Mouse (Mus musculus) cerebellum, postnatal 36 days (tissue): ENCODE data around the gene Zfhx3.

ENCODE experiments used
- DNase-seq, 2 experiments: peaks; one replicate each; pipeline ENCODE4 v3.0.0; 2021 to 2022; ENCODE audit warnings: mixed read lengths in 2 of 2

The Zfhx3 gene

GRCm38 (mm10) chr8:108467172-108468035, 525.0 kb downstream of the Zfhx3 start:
- no peak for DNase-seq

DNA sequence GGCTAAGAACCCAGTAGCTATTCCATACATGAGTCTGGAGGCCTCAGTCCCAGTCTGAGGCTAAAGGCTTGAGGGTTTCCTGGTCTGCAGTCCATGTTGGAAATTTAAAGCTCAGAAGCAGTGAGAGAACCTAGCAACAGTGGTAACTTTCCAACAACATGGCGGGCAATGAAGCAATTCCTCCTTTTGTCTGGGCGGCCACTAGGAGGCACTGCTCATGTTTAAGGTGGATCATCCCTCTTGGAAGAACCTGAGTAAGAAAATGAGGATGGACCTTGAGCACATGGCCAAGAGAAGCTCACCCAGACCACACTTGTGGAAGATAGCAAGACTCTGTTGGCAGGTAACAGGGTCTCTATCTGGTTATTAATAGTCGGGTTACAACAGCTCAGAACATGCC, 527.8 kb downstream of the Zfhx3 start:
- no peak for DNase-seq

- DNase-seq = no peak
Observed at GRCm38 (mm10) chr8:108474556-108474955, 532.1 kb downstream of the Zfhx3 start.

GRCm38 (mm10) chr8:108478131-108478530, 535.7 kb downstream of the Zfhx3 start:
- peak in 1 of 2 experiments; percentile 4 for DNase-seq

DNA sequence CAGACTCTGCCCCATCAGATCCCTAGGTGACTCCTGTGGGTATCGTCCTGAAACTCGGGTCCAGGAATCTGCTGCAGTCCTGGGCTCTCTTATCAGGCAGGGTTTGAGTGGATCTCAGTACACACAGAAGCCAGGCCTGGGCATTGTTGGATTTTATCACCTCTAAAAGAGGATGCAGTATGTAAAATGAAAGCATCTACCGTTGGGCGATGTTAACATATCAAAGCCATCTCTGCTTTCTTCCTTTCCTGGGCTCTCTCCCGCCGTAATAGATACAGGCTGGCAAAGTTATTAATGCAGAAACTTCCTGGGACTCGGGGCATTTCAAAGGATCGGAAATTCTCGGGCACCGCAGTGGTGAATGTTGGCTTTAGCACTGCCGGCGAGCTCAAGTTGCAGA, 537.7 kb downstream of the Zfhx3 start:
- DNase-seq = no peak

GRCm38 (mm10) chr8:108481167-108481815, 538.8 kb downstream of the Zfhx3 start:
- no peak for DNase-seq

DNA sequence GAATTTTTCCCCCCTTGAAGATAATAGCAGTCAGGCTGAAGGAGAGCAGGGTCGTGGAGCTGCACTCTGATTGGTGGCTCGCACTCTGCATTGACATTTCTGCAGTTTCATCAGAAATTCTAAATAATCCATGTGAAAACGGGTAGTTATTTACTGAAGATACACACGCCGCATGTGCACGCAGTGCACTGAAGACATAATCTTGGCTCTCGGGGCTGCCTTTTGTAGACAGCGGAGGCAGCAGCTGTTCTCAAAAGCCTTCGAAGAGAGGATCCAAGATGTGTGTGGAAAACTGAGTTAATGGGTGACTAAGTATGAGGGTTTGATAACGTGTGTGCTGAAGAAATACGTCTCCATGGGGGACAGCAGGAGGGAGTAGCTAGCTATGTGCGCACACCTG, 553.7 kb downstream of the Zfhx3 start:
- DNase-seq = no peak

DNA sequence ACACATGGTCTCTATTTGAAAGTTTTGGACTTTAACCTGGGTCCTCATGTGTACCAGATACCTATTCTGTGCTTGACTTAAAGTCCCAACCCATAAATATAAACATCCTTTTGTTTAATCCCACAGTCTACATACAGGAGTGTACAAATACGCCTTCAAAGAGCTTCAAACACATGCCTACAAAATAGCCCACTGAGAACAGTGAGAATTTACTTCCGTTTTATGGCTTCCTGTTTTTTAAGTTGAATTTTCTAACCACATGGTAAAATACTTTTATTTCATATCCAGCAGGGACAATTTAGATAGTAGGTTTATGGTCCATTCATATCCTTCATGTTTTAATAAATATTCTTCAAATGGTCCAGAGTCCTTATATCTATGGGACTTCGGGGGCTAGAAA, 564.3 kb downstream of the Zfhx3 start:
- DNase-seq = no peak

DNA sequence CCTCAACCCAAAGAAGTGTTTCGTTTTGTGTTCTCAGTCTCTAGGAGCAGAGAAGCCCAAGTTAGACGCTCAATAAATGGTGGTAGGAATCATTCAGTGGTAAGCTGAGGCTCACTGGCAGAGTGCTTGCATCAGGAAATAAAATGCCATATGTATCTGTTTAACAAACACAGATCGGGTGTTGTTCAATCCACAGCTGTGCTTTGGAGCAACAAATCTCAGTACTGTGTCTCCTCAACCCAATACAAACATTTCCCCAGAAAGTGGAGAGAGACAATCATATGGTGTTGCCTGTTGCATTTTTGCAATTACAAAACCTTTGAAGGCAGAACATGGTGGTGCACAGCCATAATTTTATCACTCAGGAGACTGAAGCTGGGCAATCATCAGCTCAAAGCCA, 565.3 kb downstream of the Zfhx3 start:
- DNase-seq = no peak

DNA sequence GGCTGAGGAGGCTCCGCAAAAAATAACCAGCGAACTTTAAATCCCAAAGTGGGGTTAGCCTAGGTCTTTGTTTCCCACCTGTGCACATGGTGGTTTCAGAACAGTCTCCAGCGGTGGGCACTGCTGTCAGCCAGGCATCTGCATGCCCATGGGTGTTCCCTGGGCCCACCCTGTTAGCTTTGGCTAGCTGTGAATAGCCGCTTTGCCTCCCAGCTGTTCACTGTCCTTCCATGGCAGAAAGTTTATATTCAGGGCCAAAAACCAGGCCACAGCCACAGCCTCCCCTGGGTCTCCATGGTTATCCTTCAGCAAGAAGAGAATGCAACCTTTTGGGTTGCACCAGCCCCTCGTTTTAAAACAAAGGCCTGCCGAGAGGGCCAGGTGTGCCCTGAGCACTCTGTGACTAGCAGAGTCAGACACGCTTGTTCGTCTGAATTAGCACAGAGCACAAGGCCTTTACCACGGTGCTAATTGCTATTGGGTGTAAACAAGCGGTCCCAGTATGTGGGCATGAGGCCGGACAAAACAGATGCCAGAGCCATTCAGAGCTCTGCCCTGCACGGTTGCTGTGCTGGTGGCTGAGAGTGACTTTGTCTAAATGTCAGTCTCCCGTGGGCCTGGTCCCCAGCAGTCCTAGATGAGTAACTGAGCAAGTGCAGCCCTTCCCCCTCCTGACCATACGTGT, 568.3 kb downstream of the Zfhx3 start:
- DNase-seq = no peak

DNA sequence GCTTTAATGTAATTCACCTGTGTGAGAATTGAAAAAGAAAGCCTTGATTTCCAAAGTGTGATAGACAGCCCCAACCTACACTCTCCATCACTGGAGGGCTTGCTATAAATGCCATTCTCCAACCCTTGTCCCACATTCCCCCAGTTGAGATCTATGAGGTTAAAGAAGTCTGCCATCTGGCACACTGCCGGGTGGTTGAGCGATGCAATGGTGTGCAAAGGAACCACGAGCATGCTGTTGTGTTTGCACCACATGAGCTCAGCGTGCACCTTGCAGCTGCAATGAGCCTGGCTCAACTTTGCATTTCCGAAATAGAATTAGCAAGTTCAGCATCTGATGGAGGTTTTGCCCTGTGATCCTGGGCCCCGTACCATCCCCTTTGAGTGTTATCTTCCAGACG, 575.7 kb downstream of the Zfhx3 start:
- DNase-seq = no peak

- no peak for DNase-seq
Observed at GRCm38 (mm10) chr8:108522050-108522449, 579.6 kb downstream of the Zfhx3 start.

GRCm38 (mm10) chr8:108529421-108529820, 587.0 kb downstream of the Zfhx3 start:
- DNase-seq = no peak

DNA sequence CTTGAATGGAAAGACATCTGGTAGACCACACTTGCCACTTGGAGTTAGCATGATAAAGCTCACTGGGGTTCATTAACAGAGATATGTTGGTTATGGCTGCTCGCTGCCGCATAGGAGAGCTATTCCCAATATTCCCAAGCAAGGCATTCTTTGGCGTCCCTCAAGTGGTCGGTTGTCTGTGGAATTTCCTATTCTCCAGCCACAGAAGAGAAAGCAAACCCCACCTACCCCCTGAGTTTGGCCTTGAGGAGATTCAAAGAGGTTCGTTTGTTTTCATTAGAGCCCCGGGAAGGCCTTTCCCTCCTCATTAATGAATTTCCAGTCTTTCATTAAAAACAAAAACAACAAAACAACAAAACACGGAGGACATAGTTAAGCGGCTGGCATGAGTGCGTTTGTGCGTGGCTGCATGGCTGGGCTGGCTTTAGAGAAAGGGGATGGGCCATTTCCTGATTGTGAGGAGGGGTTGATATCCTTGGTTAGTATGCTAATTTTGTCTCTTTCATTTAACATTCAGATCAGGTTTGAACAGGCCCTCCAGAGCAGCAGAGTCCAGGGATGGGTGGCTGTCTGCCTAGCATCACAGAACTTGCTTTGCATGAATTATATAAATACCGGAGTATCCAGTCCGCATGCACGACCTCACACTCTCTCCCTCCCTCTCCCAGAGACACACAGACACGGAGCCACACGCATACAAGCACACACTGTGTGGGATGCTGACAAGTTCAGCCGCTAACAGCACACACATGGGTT, 592.9 kb downstream of the Zfhx3 start:
- no peak for DNase-seq

- DNase-seq = no peak
Observed at GRCm38 (mm10) chr8:108536186-108536585, 593.7 kb downstream of the Zfhx3 start.

GRCm38 (mm10) chr8:108536911-108537351, 594.5 kb downstream of the Zfhx3 start:
- no peak for DNase-seq

DNA sequence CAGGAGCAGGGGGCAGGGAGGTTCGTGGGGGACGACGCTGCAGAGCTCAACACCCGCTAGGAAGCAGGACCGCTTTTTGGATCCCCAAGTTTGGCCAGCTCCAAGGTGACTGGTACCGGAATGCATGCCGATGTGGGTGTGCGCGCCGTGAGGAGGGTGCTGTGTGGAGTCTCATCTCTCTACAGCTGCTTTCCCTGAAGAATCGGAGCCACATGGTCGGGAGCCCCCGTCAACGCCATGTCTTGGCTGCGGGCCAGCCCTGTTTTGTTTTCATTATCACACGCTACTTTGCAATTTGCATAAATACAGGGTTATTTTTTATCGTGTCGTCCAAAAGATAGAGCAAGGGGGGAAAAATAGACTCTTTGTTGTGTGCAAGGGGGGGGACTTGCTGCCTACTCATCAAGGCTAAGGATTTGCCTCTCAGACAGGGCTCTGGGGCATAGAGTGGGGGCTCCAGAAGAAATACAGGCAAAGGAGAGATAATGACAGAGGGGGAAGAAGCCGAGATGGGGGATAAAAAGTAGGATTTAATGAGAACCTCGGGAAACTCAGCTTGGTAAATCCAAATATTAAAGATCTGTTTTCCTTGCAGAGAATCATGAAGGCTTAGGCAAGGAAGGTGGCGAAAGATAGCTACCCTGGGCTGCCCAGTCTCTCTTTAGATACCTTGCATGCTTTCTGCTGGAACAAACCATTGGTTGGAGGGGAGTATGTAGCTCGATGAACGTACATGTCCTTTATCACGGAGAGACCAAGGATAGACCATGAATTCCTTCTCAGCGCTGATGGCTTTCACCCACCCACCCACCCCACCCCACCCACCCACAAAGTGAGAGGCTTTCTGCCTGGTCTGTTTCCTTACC, 595.5 kb downstream of the Zfhx3 start:
- peak in 1 of 2 experiments; percentile 3 for DNase-seq

- DNase-seq = no peak
Observed at GRCm38 (mm10) chr8:108538929-108539555, 596.6 kb downstream of the Zfhx3 start.

- no peak for DNase-seq
Observed at GRCm38 (mm10) chr8:108552518-108552917, 610.1 kb downstream of the Zfhx3 start.

GRCm38 (mm10) chr8:108553808-108554577, 611.5 kb downstream of the Zfhx3 start:
- no peak for DNase-seq
